Mouse (Mus musculus) cerebellum, adult 18-20 months (tissue): ENCODE measurements around the gene Efcab12.

Experiments
- DNase-seq, 2 experiments: peaks; one replicate each; pipeline ENCODE4 v3.0.0; 2021

Efcab12 gene

DNA sequence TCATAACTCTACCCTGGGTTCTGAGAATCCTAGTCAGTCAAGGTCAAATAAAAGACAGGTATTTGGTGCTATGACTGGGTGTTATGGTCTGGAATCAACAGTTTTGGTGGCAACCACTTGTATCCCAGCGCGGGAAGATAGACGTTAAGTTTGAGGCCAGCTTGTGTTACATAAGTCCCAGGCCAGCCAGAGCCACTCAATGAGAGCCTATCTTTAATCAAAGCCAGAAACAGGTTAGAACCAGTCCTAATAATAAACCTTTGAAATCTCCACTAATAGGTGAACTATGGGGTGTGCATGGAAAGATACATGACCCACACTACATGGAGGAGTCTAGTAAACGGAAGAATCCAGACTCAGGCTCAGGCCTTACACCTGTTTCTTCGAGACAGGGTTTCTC, 533 bp upstream of the Efcab12 start:
- no peak for DNase-seq

DNA sequence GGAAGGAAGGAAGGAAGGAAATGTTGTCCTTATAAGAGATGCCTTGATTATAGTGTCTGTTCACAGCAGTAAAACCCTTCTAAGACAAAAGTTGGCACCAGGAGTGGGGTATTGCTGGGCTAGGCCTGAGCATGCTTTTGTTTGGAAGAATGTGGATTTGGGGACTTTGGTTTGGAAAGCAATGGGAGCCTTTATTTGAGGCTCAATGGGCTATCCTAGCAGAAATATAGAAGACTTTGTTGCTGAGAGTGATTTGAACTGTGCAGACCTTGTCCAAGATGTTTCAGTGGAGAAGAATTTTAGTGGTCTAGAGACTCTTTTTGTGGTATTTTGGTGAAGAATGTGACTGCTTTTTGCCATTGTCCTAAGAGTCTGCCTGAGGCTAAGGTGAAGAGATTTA, 4.4 kb downstream of the Efcab12 start:
- no peak for DNase-seq

DNA sequence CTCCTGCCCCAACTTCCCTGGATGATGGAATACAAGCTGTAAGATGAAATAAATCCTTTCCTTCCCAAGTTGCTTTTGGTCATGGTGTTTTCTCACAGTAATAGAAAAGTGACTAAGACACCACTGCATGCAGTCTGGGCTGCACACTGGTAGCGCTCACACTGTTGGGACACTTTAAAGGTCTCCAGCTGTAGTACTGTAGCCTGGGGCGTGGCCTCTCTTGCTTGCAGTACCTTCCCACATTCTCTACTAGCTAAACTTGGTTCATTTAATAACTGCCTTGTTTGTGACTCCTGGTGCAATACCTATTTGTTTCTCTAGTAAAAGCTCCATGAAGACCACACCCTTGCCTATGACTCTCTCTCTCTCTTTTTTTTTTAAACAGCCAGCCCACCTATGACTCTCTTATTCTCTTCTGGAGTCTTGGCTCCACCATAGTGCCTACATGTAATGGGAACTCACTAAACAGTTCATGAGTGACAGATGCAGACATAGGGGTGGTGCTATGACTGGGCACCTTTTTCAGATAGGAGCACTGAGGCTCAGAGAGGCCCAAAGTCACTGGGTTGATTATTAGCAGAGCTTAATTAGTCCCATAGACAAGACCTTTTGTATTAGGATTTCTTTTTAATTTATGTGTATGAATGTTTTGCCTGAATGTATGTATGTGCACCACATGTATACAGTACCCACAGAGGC, 5.9 kb downstream of the Efcab12 start:
- no peak for DNase-seq

- DNase-seq: no peak
Measured at GRCm38 (mm10) chr6:115830779-115831601, 7.2 kb downstream of the Efcab12 start.

- peak; percentile 37 to 46 for DNase-seq
Measured at GRCm38 (mm10) chr6:115823850-115824464, 14.3 kb downstream of the Efcab12 start.

DNA sequence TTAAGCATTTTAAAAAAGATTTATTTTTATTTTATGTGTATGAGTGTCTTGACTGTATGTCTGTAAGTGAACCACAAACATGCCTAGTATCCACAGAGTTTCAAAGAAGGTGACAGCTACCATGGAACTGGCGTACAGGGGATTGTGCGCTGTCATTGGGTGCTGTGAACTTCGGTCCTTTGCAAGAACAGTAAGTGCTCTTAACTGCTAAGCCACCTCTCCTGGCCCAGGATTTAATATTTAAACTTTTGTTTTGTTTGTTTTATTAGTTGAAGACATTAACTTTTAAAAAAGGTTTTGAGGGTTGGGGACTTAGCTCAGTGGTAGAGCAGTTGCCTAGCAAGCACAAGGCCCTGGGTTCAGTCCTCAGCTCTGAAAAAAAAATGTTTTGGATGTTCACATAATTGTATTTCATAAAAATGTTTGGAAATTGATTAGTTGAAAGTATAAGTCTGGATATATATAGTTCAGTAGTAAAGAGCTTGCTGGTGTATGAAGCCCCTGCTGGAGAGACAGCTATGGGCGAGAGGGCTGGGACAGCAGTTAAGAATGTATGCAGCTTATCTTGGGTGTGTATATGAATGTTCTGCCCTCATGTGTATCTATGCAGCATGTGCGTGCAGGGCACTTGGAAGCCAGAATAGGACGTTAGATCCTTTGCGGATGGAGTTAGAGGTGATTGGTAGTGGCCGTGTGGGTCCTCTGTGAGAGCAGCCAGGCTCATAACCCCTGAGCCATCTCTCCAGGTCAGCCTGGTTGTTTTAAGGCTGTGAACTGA, 16.8 kb downstream of the Efcab12 start:
- no peak for DNase-seq

- DNase-seq: no peak
Measured at GRCm38 (mm10) chr6:115818129-115818528, 20.1 kb downstream of the Efcab12 start.

DNA sequence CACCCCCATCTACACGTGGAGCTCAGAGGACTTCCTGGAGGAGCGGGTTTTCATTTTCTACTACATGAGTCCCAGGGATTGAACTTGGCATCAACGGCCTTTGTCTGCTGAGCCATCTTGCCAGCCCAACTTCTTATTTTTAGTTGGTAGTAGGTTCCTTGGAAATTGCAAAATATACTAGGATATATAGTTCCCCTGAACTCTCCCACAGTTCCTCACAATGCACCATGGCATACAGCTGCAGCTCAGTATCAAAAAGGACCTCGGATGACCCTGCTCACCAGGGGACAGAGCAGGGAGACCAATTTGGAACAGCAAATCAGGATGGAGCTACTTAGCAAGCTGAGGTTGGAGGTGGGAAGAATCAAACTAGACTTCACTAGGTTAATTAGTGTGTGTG, 23.2 kb downstream of the Efcab12 start:
- no peak for DNase-seq

- peak; percentile 34 to 43 for DNase-seq
Measured at GRCm38 (mm10) chr6:115814104-115814503, 24.1 kb downstream of the Efcab12 start.

GRCm38 (mm10) chr6:115811606-115812005, 26.6 kb downstream of the Efcab12 start:
- DNase-seq: no peak

- DNase-seq: peak; percentile 82 to 90
Measured at GRCm38 (mm10) chr6:115808488-115809231, 29.6 kb downstream of the Efcab12 start, which contains the start of gene Rpl32. Gene Rpl32, minus strand, starts transcription at chr6:115808747.

- no peak for DNase-seq
Measured at GRCm38 (mm10) chr6:115808196-115808487, 30.1 kb downstream of the Efcab12 start.

DNA sequence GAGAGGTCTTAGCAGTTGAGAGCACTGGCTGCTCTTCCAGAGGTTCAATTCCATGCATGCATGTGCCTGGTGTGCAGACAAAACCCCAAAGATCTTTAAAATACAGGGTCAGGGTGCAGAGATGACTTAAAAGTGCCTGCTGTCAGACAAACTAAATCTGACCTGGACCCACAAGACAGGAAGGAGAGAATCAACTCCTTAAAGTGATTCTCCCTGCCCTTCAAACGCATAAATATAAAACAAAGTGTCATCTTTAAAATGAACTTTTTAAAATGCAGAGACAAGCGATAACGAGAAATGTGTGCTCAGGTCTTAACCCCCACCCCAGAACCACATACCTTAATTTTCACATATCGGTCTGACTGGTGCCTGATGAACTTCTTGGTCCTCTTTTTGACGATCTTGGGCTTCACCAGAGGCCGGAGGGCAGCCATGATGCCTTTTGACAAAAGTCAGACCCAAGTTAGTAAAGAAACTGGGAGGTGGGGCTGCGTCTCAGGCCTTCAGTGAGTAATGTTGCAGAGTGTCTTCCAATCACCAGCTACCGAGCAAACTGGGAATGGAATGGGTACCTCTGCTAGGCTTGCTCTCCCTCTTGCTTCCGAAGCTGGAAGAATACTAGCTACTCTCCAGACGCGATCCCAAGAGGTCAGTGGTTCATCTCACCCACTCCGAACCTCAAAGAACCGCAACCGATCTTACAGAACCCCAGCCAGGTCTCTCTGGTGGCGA, 30.6 kb downstream of the Efcab12 start:
- DNase-seq: no peak

DNA sequence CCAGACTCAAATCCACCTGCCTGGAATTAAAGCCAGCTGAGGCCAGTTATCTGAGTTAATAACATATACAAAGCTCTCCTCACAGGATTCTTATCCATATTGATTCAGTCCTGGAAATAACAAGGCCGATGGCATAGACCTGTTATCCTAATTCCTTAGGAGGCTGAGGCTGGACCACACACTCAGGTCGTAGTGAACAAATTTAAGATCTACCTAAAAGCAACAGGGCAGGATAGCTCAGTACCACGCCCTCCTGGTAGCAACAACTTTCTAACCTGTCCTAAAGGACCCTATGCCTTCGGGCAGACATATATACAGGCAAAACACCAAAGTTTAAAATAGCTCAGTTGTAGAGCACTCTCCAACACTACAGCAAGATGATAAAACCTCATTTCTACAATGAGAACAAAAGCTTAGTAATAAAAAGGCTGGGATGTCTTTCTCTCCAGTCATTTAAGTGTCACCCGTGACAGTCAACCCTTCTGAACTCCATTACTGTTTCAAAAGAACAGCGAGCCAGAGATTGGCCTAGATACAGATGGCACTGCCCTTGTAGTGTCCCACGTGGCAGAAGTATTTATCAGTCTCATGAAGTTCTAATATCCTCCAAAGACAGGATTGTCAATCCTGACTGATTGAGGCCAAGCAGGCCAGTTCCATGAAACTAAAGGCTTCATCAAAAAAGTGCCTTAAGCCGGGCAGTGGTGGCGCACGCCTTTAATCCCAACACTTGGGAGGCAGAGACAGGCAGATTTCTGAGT, 33.6 kb downstream of the Efcab12 start:
- no peak for DNase-seq

GRCm38 (mm10) chr6:115803541-115804382, 34.5 kb downstream of the Efcab12 start:
- DNase-seq: peak; percentile 74 to 84

DNA sequence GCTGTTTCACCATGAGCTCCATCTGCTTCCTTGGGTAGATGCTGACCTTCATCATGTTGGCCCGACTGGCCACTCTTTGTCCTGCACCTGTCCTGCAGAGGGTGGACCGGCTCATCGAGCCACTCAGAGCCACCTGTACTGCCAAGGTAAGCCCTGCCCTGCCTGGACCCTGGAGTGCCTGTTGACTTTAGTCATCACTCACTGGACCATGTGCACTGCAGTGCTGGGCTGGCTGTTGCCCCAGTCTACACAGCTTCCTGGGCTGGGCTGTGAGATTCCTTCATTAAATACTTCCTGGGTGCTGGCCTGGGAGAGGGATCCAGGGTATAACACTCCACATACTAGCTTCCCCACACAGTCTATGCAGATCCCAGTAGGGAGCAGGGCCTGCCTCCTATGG, 36.4 kb downstream of the Efcab12 start:
- DNase-seq: no peak

GRCm38 (mm10) chr6:115792691-115793215, 45.5 kb downstream of the Efcab12 start:
- DNase-seq: peak in 1 of 2 experiments; percentile 65

- peak; percentile 57 to 77 for DNase-seq
Measured at GRCm38 (mm10) chr6:115791842-115792686, 46.1 kb downstream of the Efcab12 start.

DNA sequence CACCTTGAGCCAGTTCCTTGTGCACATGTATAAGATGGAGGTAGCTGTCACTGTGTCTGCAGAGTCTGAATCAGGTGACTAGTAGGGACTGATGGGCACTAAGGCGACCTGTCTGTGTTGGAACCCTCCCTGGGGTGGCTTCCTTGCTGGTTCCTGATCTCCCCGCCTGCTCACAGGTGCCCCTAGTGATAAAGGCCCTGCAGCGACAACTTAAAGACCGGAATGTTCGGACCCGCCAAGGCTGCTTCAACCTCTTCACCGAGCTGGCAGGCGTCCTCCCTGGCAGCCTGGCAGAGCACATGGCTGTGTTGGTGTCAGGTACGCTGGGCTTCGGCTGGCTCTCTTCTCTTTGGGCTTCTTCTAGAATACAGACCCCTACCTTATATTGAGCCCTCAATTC, 47.2 kb downstream of the Efcab12 start:
- peak; percentile 18 to 31 for DNase-seq
